15 mouse cellular contexts compared by ENCODE assay signal in the genomic region with DNA sequence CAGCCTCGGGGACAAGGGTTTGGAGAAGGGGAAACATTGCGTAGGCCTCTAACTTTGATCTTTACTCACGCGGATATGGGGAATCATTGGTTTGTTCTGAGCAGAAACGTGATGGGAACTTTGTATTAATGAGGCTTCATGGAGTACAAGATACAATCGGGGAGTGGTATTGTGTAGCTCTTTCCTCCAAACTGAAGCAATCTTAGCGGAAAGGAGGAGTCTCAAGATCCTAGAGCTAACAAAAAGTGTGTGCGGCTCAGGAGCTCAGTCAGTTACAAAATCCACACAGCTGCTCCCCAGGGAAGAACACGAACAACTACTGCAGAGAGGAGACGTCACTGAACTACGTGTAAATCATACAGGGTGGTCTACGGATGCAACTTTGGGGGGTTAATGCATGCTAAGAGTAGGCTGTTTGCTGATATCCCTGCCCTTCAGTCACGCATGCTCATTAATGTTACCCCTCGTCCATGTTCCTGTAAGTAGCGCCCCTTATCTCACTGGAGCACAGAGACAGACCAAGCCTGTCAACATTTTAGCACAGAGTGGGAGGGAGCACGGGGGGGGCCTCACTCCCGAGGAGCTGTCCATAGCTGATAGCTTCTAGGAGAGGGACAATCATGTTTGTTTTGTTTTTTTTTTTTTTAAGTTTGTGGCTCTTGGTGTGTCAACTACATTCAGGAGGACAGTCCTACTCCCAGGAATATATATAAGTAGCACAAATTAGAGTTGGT. TPM values are rescaled to one million over a fixed set of nuclear protein-coding genes. Genes with fewer than 3 reads are reported as not detected.
DNase-seq lines count a peak whose midpoint lies in the region; ATAC-seq and TF ChIP-seq lines count a peak whose summit lies in the region.
"Had no signal": no experiment of that assay in that cellular context is flagged by ENCODE, and none has a peak within 500 bp of the region (broad histone marks: within the 10 kb centered on the region; RNA-seq: fewer than 3 reads in every experiment).

No protein-coding gene starts in this region.

- peak; percentile 88 for ATAC-seq in heart, postnatal 0 days (ENCODE audit: insufficient read depth, low read depth)
- ATAC-seq in megakaryocyte, adult 5-6 weeks (ENCODE audit: poor library complexity, severe bottlenecking) = peak; percentile 55; the same call in 1 of the 2 replicates
- ATAC-seq: Patski had no signal

- H3K27ac ChIP-seq in heart, embryonic 10.5 days = peak overlapping the region; percentile 52; the same call in 1 of the 2 replicates
- H3K27ac ChIP-seq in heart, adult 2 months = no peak overlapping the region
- H3K27ac ChIP-seq in heart, postnatal 0 days (ENCODE audit: low read depth) = no peak overlapping the region
- H3K27ac ChIP-seq: gastrocnemius, adult 2 months; hindbrain, embryonic 13.5 days; neural tube, embryonic 12.5 days had no signal

- no peak overlapping the region for H3K4me3 ChIP-seq in heart, embryonic 10.5 days
- no peak overlapping the region for H3K4me3 ChIP-seq in heart, adult 2 months
- H3K4me3 ChIP-seq in heart, postnatal 0 days (ENCODE audit: low read depth, low read length) = no peak overlapping the region
- H3K4me3 ChIP-seq: gastrocnemius, adult 2 months; hindbrain, embryonic 13.5 days; neural tube, embryonic 12.5 days had no signal

- WGBS in heart, embryonic 10.5 days = 53% methylated on average over 17 of the region's 17 CpGs
- 48% methylated on average over 17 of the region's 17 CpGs for WGBS in heart, adult 2 months
- 50% methylated on average over 17 of the region's 17 CpGs for WGBS in heart, postnatal 0 days

- no peak for TF ChIP-seq POLR2A in heart, adult 2 months (IDR thresholded peaks at IDR 0.05; ENCODE audit: insufficient read depth, low read depth, low read length)

- DNase-seq in heart, embryonic 10.5 days (ENCODE audit: low spot score) = peak; percentile 88
- no peak for DNase-seq in heart, adult 2 months
- peak; percentile 65 for DNase-seq in c-Kit-negative CD71-positive TER-119-positive erythroid progenitor cells, embryonic 14.5 days (ENCODE audit: low read depth, low spot score)
- DNase-seq in heart, postnatal 0 days (ENCODE audit: low spot score) = peak; percentile 64
- no peak for DNase-seq in cerebellum, adult 8-10 months
- no peak for DNase-seq in adrenal gland, adult 8-10 months
- DNase-seq in thymus, postnatal 0 days (ENCODE audit: low spot score) = no peak
- DNase-seq: adrenal gland, postnatal 25 days; gastrocnemius, adult 2 months; kidney, postnatal 25 days; midbrain, embryonic 14.5 days had no signal

- H3K79me2 ChIP-seq in heart, adult 2 months (replicated peaks; ENCODE audit: control insufficient read depth, insufficient read depth, low read length) = 0 out of 2 replicates have a peak, but pooled peaks cover 1% of the 10 kb centered on the region

- no peaks in the 10 kb centered on the region for H3K27me3 ChIP-seq in heart, embryonic 10.5 days (ENCODE audit: insufficient read depth, poor library complexity, severe bottlenecking)
- H3K27me3 ChIP-seq in heart, adult 2 months (ENCODE audit: control insufficient read depth, insufficient read depth, low read length) = no peaks in the 10 kb centered on the region
- no peaks in the 10 kb centered on the region for H3K27me3 ChIP-seq in heart, postnatal 0 days (ENCODE audit: control insufficient read depth, insufficient read depth, low read length)
- H3K27me3 ChIP-seq: hindbrain, embryonic 13.5 days; neural tube, embryonic 12.5 days; Patski had no signal

- peaks cover 36% of the 10 kb centered on the region for H3K4me1 ChIP-seq in heart, embryonic 10.5 days
- H3K4me1 ChIP-seq in heart, adult 2 months (ENCODE audit: control insufficient read depth, insufficient read depth, low read length) = peaks cover 4% of the 10 kb centered on the region; the same call in 1 of the 2 replicates
- peaks cover 16% of the 10 kb centered on the region for H3K4me1 ChIP-seq in heart, postnatal 0 days (ENCODE audit: control insufficient read depth, insufficient read depth)
- H3K4me1 ChIP-seq: neural tube, embryonic 12.5 days had no signal

- peak overlapping the region; percentile 41 for H3K4me2 ChIP-seq in heart, postnatal 0 days (ENCODE audit: low read depth, low read length)
- H3K4me2 ChIP-seq: hindbrain, embryonic 13.5 days; neural tube, embryonic 12.5 days had no signal

- H3K9ac ChIP-seq in heart, adult 2 months (ENCODE audit: low read depth, low read length) = no peak overlapping the region
- no peak overlapping the region for H3K9ac ChIP-seq in heart, postnatal 0 days (replicated peaks; ENCODE audit: low read depth, low read length)
- H3K9ac ChIP-seq: hindbrain, embryonic 13.5 days; neural tube, embryonic 12.5 days had no signal

- intact Hi-C loops in heart, adult 2 months (cut with DNase I) = no loop called here

- TF ChIP-seq CTCF in heart, adult 2 months (IDR thresholded peaks at IDR 0.05) = no peak
- no peak for TF ChIP-seq CTCF in heart, postnatal 0 days (IDR thresholded peaks at IDR 0.05; ENCODE audit: low read depth)

- TF ChIP-seq EP300 in heart, adult 2 months (IDR thresholded peaks at IDR 0.05; ENCODE audit: insufficient read depth, low read depth, low read length) = no peak
- no peak for TF ChIP-seq EP300 in heart, postnatal 0 days (IDR thresholded peaks at IDR 0.05; ENCODE audit: low read depth)

- H3K9me3 ChIP-seq in heart, embryonic 10.5 days = no peaks in the 10 kb centered on the region
- no peaks in the 10 kb centered on the region for H3K9me3 ChIP-seq in heart, postnatal 0 days (replicated peaks; ENCODE audit: control insufficient read depth, low read length)
- H3K9me3 ChIP-seq: hindbrain, embryonic 13.5 days; neural tube, embryonic 12.5 days had no signal

- no peaks in the 10 kb centered on the region for H3K36me3 ChIP-seq in heart, embryonic 10.5 days
- H3K36me3 ChIP-seq in heart, adult 2 months (ENCODE audit: control insufficient read depth, insufficient read depth, low read length) = no peaks in the 10 kb centered on the region
- no peaks in the 10 kb centered on the region for H3K36me3 ChIP-seq in heart, postnatal 0 days (replicated peaks; ENCODE audit: control insufficient read depth, insufficient read depth, low read length)
- H3K36me3 ChIP-seq: hindbrain, embryonic 13.5 days; neural tube, embryonic 12.5 days had no signal

RNA-seq across cellular contexts. Expression of a gene that starts 38.8 kb away (rescaled TPM):
- 43.3 and 50.2 TPM in 2 replicates for polyA plus RNA-seq in heart, embryonic 10.5 days (2016; fragmentation: Nextera tagmentation; extraction: Ambion mirVana)
- total RNA-seq in heart, adult 2 months (2021) = 10 to 100 TPM; 15.2 to 16.5 TPM
- polyA plus RNA-seq in heart, adult 2 months (2012; rRNA removed) = 12.4 and 17.4 TPM in 2 replicates
- 20.2 and 48.5 TPM in 2 replicates for total RNA-seq in heart, postnatal 0 days (2014; rRNA removed; ENCODE audit: low replicate concordance)
- polyA plus RNA-seq in heart, postnatal 0 days (2015; fragmentation: Nextera tagmentation; extraction: Ambion mirVana) = 24.5 and 24.7 TPM in 2 replicates
- total RNA-seq in megakaryocyte, adult 5-6 weeks (2015) = 44.6 and 53.5 TPM in 2 replicates
- 39.0 and 56.4 TPM in 2 replicates for total RNA-seq in megakaryocyte, adult 5-6 weeks (2017)
- total RNA-seq in adrenal gland, adult 8-10 months (2022) = 100 to 1,000 TPM in 2 of 4 experiments, 10 to 100 TPM in 2; 65.7 to 123 (median 89.4) TPM
- 16.6 and 16.9 TPM in 2 replicates for polyA plus RNA-seq in thymus, postnatal 0 days (2015; fragmentation: Nextera tagmentation; extraction: Ambion mirVana)

Comparison
In these comparisons a context has a peak if more than half of its experiments do, and no peak if none do; other contexts are left out.
1. DNase-seq: peak in heart, embryonic 10.5 days (single experiment), c-Kit-negative CD71-positive TER-119-positive erythroid progenitor cells, embryonic 14.5 days (single experiment) and heart, postnatal 0 days (single experiment); none in heart, adult 2 months (0 of 2), cerebellum, adult 8-10 months (single experiment), adrenal gland, adult 8-10 months (single experiment) and thymus, postnatal 0 days (single experiment).